Mouse (Mus musculus) brain, embryonic 18.5 days (tissue): ENCODE results near the gene Enox1.

Experiments
- DNase-seq: peaks from one replicate; pipeline ENCODE4 v3.0.0-alpha.2; 2012; ENCODE audit warnings: low read depth, low spot score

Gene Enox1

GRCm38 (mm10) chr14:77272931-77273446 lies 116.4 kb downstream of the Enox1 start:
- no peak for DNase-seq

GRCm38 (mm10) chr14:77273721-77274120 lies 117.2 kb downstream of the Enox1 start:
- no peak for DNase-seq

- no peak for DNase-seq
Observed at GRCm38 (mm10) chr14:77275607-77276006, 119.0 kb downstream of the Enox1 start.

GRCm38 (mm10) chr14:77279143-77279542 lies 122.6 kb downstream of the Enox1 start:
- no peak for DNase-seq

GRCm38 (mm10) chr14:77280454-77280853 lies 123.9 kb downstream of the Enox1 start:
- no peak for DNase-seq

- no peak for DNase-seq
Observed at GRCm38 (mm10) chr14:77280893-77281292, 124.3 kb downstream of the Enox1 start.

- no peak for DNase-seq
Observed at GRCm38 (mm10) chr14:77283939-77284338, 127.4 kb downstream of the Enox1 start.

GRCm38 (mm10) chr14:77285453-77285852 lies 128.9 kb downstream of the Enox1 start:
- DNase-seq, result no peak

- no peak for DNase-seq
Observed at GRCm38 (mm10) chr14:77291756-77292155, 135.2 kb downstream of the Enox1 start.

- no peak for DNase-seq
Observed at GRCm38 (mm10) chr14:77297039-77297438, 140.5 kb downstream of the Enox1 start.

GRCm38 (mm10) chr14:77298327-77298726 lies 141.8 kb downstream of the Enox1 start:
- no peak for DNase-seq

- no peak for DNase-seq
Observed at GRCm38 (mm10) chr14:77309571-77309970, 153.0 kb downstream of the Enox1 start.

GRCm38 (mm10) chr14:77311456-77311855 lies 154.9 kb downstream of the Enox1 start:
- DNase-seq, result no peak

GRCm38 (mm10) chr14:77319396-77319795 lies 162.8 kb downstream of the Enox1 start:
- DNase-seq, result no peak

- no peak for DNase-seq
Observed at GRCm38 (mm10) chr14:77324348-77324747, 167.8 kb downstream of the Enox1 start.

- DNase-seq, result no peak
Observed at GRCm38 (mm10) chr14:77327693-77328092, 171.1 kb downstream of the Enox1 start.

- no peak for DNase-seq
Observed at GRCm38 (mm10) chr14:77329791-77330190, 173.2 kb downstream of the Enox1 start.

- DNase-seq, result no peak
Observed at GRCm38 (mm10) chr14:77343662-77344340, 187.2 kb downstream of the Enox1 start.

GRCm38 (mm10) chr14:77346296-77346695 lies 189.7 kb downstream of the Enox1 start:
- no peak for DNase-seq

GRCm38 (mm10) chr14:77351803-77352352 lies 195.3 kb downstream of the Enox1 start:
- no peak for DNase-seq

- no peak for DNase-seq
Observed at GRCm38 (mm10) chr14:77362662-77363061, 206.1 kb downstream of the Enox1 start.

GRCm38 (mm10) chr14:77368411-77368810 lies 211.8 kb downstream of the Enox1 start:
- DNase-seq, result no peak

- DNase-seq, result no peak
Observed at GRCm38 (mm10) chr14:77369070-77369469, 212.5 kb downstream of the Enox1 start.
